Comparison of ENCODE assay signal across 29 mouse cellular contexts in genomic region chr1:52660278-52660677, GRCm38 (mm10). TPM values are rescaled to one million over a fixed set of nuclear protein-coding genes. Genes with fewer than 3 reads are reported as not detected.
DNase-seq lines count a peak whose midpoint lies in the region; ATAC-seq and TF ChIP-seq lines count a peak whose summit lies in the region.
"Had no signal": no experiment of that assay in that cellular context is flagged by ENCODE, and none has a peak within 500 bp of the region (broad histone marks: within the 10 kb centered on the region; RNA-seq: fewer than 3 reads in every experiment).

No protein-coding gene starts in this region.

- no peak overlapping the region for H3K9ac ChIP-seq in kidney, embryonic 15.5 days
- no peak overlapping the region for H3K9ac ChIP-seq in kidney, postnatal 0 days (ENCODE audit: low read depth, low read length)
- no peak overlapping the region for H3K9ac ChIP-seq in lung, embryonic 14.5 days
- H3K9ac ChIP-seq: embryonic facial prominence, embryonic 13.5 days; embryonic facial prominence, embryonic 15.5 days; forebrain, embryonic 12.5 days had no signal

- H3K4me3 ChIP-seq in kidney, adult 2 months (ENCODE audit: insufficient read depth, low read depth, low read length), result no peak overlapping the region
- no peak overlapping the region for H3K4me3 ChIP-seq in kidney, embryonic 15.5 days (replicated peaks)
- no peak overlapping the region for H3K4me3 ChIP-seq in kidney, postnatal 0 days (replicated peaks; ENCODE audit: low read depth, low read length)
- no peak overlapping the region for H3K4me3 ChIP-seq in lung, embryonic 14.5 days (ENCODE audit: low read depth, low read length)
- H3K4me3 ChIP-seq in lung, adult 2 months (replicated peaks; ENCODE audit: extremely low read depth, low read depth, low read length), result no peak overlapping the region
- H3K4me3 ChIP-seq: embryonic facial prominence, embryonic 13.5 days; embryonic facial prominence, embryonic 15.5 days; erythroblast, embryonic 14.5 days; forebrain, embryonic 10.5 days; forebrain, embryonic 12.5 days had no signal

- peak; percentile 62 for ATAC-seq in kidney, embryonic 15.5 days (replicated peaks; ENCODE audit: low FRiP score)
- peak; percentile 52; the same call in 1 of the 2 replicates for ATAC-seq in kidney, postnatal 0 days (replicated peaks; ENCODE audit: low FRiP score, low read depth)
- ATAC-seq in lung, embryonic 14.5 days (ENCODE audit: insufficient read depth), result peak; percentile 18; the same call in 1 of the 2 replicates
- ATAC-seq: activated CD4-positive, CD25-positive, alpha-beta regulatory T cell, adult 4 months; CD4-positive, CD25-positive, alpha-beta regulatory T cell, adult 4 months; forebrain, embryonic 14.5 days; Patski had no signal

- H3K27me3 ChIP-seq in kidney, adult 2 months (replicated peaks; ENCODE audit: control insufficient read depth, insufficient read depth, low read length), result no peaks in the 10 kb centered on the region
- H3K27me3 ChIP-seq in kidney, embryonic 15.5 days, result no peaks in the 10 kb centered on the region
- no peaks in the 10 kb centered on the region for H3K27me3 ChIP-seq in kidney, postnatal 0 days (ENCODE audit: insufficient read depth, low read length)
- no peaks in the 10 kb centered on the region for H3K27me3 ChIP-seq in lung, embryonic 14.5 days (ENCODE audit: insufficient read depth, low read length)
- H3K27me3 ChIP-seq: CH12.LX; embryonic facial prominence, embryonic 13.5 days; embryonic facial prominence, embryonic 15.5 days; forebrain, embryonic 12.5 days; Patski had no signal

- H3K4me2 ChIP-seq in kidney, embryonic 15.5 days, result no peak overlapping the region
- H3K4me2 ChIP-seq in kidney, postnatal 0 days (ENCODE audit: low read length), result no peak overlapping the region
- H3K4me2 ChIP-seq in lung, embryonic 14.5 days, result no peak overlapping the region
- H3K4me2 ChIP-seq: embryonic facial prominence, embryonic 13.5 days; embryonic facial prominence, embryonic 15.5 days; forebrain, embryonic 12.5 days had no signal

- no peaks in the 10 kb centered on the region for H3K9me3 ChIP-seq in kidney, embryonic 15.5 days (replicated peaks)
- H3K9me3 ChIP-seq in kidney, postnatal 0 days (replicated peaks; ENCODE audit: low read length), result no peaks in the 10 kb centered on the region
- no peaks in the 10 kb centered on the region for H3K9me3 ChIP-seq in lung, embryonic 14.5 days (ENCODE audit: low read depth, low read length)
- H3K9me3 ChIP-seq: embryonic facial prominence, embryonic 13.5 days; embryonic facial prominence, embryonic 15.5 days; forebrain, embryonic 10.5 days; forebrain, embryonic 12.5 days; G1E had no signal

- H3K36me3 ChIP-seq in kidney, adult 2 months (ENCODE audit: control insufficient read depth, insufficient read depth, low read length), result no peaks in the 10 kb centered on the region; the same call in 1 of the 2 replicates
- H3K36me3 ChIP-seq in kidney, embryonic 15.5 days, result no peaks in the 10 kb centered on the region
- no peaks in the 10 kb centered on the region for H3K36me3 ChIP-seq in kidney, postnatal 0 days (ENCODE audit: insufficient read depth, low read length)
- no peaks in the 10 kb centered on the region for H3K36me3 ChIP-seq in lung, embryonic 14.5 days (ENCODE audit: insufficient read depth)
- H3K36me3 ChIP-seq: embryonic facial prominence, embryonic 13.5 days; embryonic facial prominence, embryonic 15.5 days; forebrain, embryonic 10.5 days; G1E had no signal

- no peak for TF ChIP-seq CTCF in kidney, adult 2 months (conservative IDR thresholded peaks at IDR 0.05; ENCODE audit: insufficient read depth, insufficient read length, low read depth, low read length)
- TF ChIP-seq CTCF in kidney, postnatal 0 days (IDR thresholded peaks at IDR 0.05; ENCODE audit: low read depth), result no peak
- no peak for TF ChIP-seq CTCF in lung, embryonic 14.5 days (IDR thresholded peaks at IDR 0.05; ENCODE audit: low read depth)
- no peak for TF ChIP-seq CTCF in lung, adult 2 months (IDR thresholded peaks at IDR 0.05; ENCODE audit: insufficient read depth, low read length)

- DNase-seq in kidney, adult 2 months, result no peak
- no peak for DNase-seq in kidney, adult 9 months
- DNase-seq in kidney, postnatal 14 days, result no peak
- peak; percentile 57 for DNase-seq in kidney, postnatal 0 days (ENCODE audit: low spot score)
- DNase-seq in kidney, adult 18-20 months, result no peak
- DNase-seq in lung, embryonic 14.5 days, result no peak
- DNase-seq in lung, adult 2 months, result no peak
- DNase-seq: adrenal gland, postnatal 10 days; adrenal gland, postnatal 25 days; B cell, adult 2 months; cerebellum, adult 11 months; cerebellum, adult 18-20 months; cerebellum, adult 8-10 months; cerebellum, adult 9-11 months; cerebellum, postnatal 14 days; cerebellum, postnatal 36 days; embryo, embryonic 11 days had no signal

- H3K4me1 ChIP-seq in kidney, adult 2 months (ENCODE audit: control insufficient read depth, insufficient read depth, low read length), result no peaks in the 10 kb centered on the region
- H3K4me1 ChIP-seq in kidney, embryonic 15.5 days, result peaks cover 10% of the 10 kb centered on the region; the same call in 1 of the 2 replicates
- H3K4me1 ChIP-seq in kidney, postnatal 0 days (replicated peaks; ENCODE audit: insufficient read depth, low read length), result no peaks in the 10 kb centered on the region
- H3K4me1 ChIP-seq in lung, embryonic 14.5 days (ENCODE audit: insufficient read depth), result no peaks in the 10 kb centered on the region
- no peaks in the 10 kb centered on the region for H3K4me1 ChIP-seq in lung, adult 2 months (ENCODE audit: control insufficient read depth, insufficient read depth, low read length)
- H3K4me1 ChIP-seq: embryonic facial prominence, embryonic 13.5 days; embryonic facial prominence, embryonic 15.5 days; forebrain, embryonic 10.5 days; forebrain, embryonic 12.5 days had no signal

- no peak for TF ChIP-seq POLR2A in kidney, adult 2 months (IDR thresholded peaks at IDR 0.05; ENCODE audit: low read depth, low read length)
- no peak for TF ChIP-seq POLR2A in lung, adult 2 months (IDR thresholded peaks at IDR 0.05; ENCODE audit: borderline replicate concordance, extremely low read depth, low read depth, low read length)

- H3K27ac ChIP-seq in kidney, adult 2 months (ENCODE audit: insufficient read depth, low read depth, low read length), result peak overlapping the region; percentile 39; the same call in 1 of the 2 replicates
- no peak overlapping the region for H3K27ac ChIP-seq in kidney, embryonic 15.5 days
- no peak overlapping the region for H3K27ac ChIP-seq in kidney, postnatal 0 days
- H3K27ac ChIP-seq in lung, embryonic 14.5 days (ENCODE audit: low read depth), result no peak overlapping the region
- H3K27ac ChIP-seq: embryonic facial prominence, embryonic 13.5 days; embryonic facial prominence, embryonic 15.5 days; forebrain, embryonic 10.5 days; forebrain, embryonic 12.5 days had no signal

- 51% methylated on average over 2 of the region's 2 CpGs for WGBS in kidney, adult 2 months
- 38% methylated on average over 2 of the region's 2 CpGs for WGBS in kidney, embryonic 15.5 days
- WGBS in kidney, postnatal 0 days, result 23% methylated on average over 2 of the region's 2 CpGs
- WGBS in lung, embryonic 14.5 days, result 41% methylated on average over 2 of the region's 2 CpGs
- WGBS in lung, adult 2 months, result 73% methylated on average over 2 of the region's 2 CpGs

RNA-seq across cellular contexts. Expression of gene Nemp2, which starts 29.8 kb away (rescaled TPM):
- polyA plus RNA-seq in kidney, adult 2 months (2012; rRNA removed), result 2.9 and 3.9 TPM in 2 replicates
- polyA plus RNA-seq in kidney, embryonic 15.5 days (2015; fragmentation: Nextera tagmentation; extraction: Ambion mirVana), result 10.0 and 11.3 TPM in 2 replicates
- 5.8 and 6.2 TPM in 2 replicates for polyA plus RNA-seq in kidney, postnatal 0 days (2015; fragmentation: Nextera tagmentation; extraction: Ambion mirVana)
- polyA plus RNA-seq in lung, embryonic 14.5 days (2014; fragmentation: Nextera tagmentation; extraction: Ambion mirVana), result 12.2 and 14.3 TPM in 2 replicates
- polyA plus RNA-seq in lung, adult 2 months (2012; rRNA removed), result 5.9 and 12.6 TPM in 2 replicates
